Comparison of ENCODE assay signal across 9 mouse cellular contexts in the genomic region with DNA sequence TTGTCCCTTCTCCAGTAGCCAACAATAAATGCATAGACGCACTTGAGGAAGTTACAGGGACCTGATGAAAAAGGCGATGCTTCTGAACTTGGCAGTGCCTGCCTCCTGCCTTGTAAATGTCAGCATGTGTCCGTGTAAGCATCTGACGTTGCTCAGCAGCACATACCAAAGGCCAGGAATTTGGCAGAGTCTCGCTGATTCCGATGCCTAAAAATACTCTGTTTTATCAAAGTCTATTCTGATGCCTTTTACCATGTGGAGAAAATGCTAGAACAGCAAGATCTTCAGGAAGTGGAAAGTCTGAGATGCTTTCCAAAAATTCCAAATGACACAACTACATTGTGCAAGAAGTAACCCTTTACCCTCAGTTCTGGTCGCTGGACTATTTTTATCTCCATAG.
DNase-seq lines count a peak whose midpoint lies in the region; ATAC-seq lines count a peak whose summit lies in the region.
"Had no signal": no experiment of that assay in that cellular context is flagged by ENCODE, and none has a peak within 500 bp of the region (broad histone marks: within the 10 kb centered on the region; RNA-seq: fewer than 3 reads in every experiment).

No protein-coding gene starts in this region.

- no peak overlapping the region for H3K4me3 ChIP-seq in hindbrain, embryonic 13.5 days
- no peak overlapping the region for H3K4me3 ChIP-seq in hindbrain, embryonic 11.5 days (ENCODE audit: low read depth, low read length)
- no peak overlapping the region for H3K4me3 ChIP-seq in heart, embryonic 16.5 days (ENCODE audit: low read length)
- H3K4me3 ChIP-seq: embryonic facial prominence, embryonic 13.5 days had no signal

- no peak overlapping the region for H3K9ac ChIP-seq in hindbrain, embryonic 13.5 days
- H3K9ac ChIP-seq in hindbrain, embryonic 11.5 days (ENCODE audit: low read depth, low read length): no peak overlapping the region
- H3K9ac ChIP-seq in heart, embryonic 16.5 days (ENCODE audit: low read length): no peak overlapping the region
- H3K9ac ChIP-seq: embryonic facial prominence, embryonic 13.5 days had no signal

- H3K27ac ChIP-seq in hindbrain, embryonic 13.5 days: no peak overlapping the region
- no peak overlapping the region for H3K27ac ChIP-seq in hindbrain, embryonic 11.5 days (ENCODE audit: low read depth, low read length)
- peak overlapping the region; percentile 99 for H3K27ac ChIP-seq in heart, embryonic 16.5 days (ENCODE audit: low read length)
- H3K27ac ChIP-seq: embryonic facial prominence, embryonic 13.5 days had no signal

- H3K4me2 ChIP-seq in hindbrain, embryonic 13.5 days: no peak overlapping the region
- no peak overlapping the region for H3K4me2 ChIP-seq in hindbrain, embryonic 11.5 days (replicated peaks; ENCODE audit: low read depth, low read length)
- no peak overlapping the region for H3K4me2 ChIP-seq in heart, embryonic 16.5 days (ENCODE audit: low read depth, low read length)
- H3K4me2 ChIP-seq: embryonic facial prominence, embryonic 13.5 days had no signal

- no peaks in the 10 kb centered on the region for H3K36me3 ChIP-seq in hindbrain, embryonic 13.5 days
- no peaks in the 10 kb centered on the region for H3K36me3 ChIP-seq in hindbrain, embryonic 11.5 days (ENCODE audit: control insufficient read depth, insufficient read depth, low read length)
- no peaks in the 10 kb centered on the region for H3K36me3 ChIP-seq in heart, embryonic 16.5 days (ENCODE audit: control insufficient read depth, insufficient read depth)
- H3K36me3 ChIP-seq: embryonic facial prominence, embryonic 13.5 days had no signal

- DNase-seq in hindbrain, embryonic 11.5 days (ENCODE audit: low spot score): no peak
- peak; percentile 10 for DNase-seq in 3134 (ENCODE audit: extremely low read depth, insufficient read length, low spot score)
- DNase-seq in cerebellum, adult 9-10 months: peak; percentile 52
- DNase-seq in left cerebral cortex, postnatal 4 days: peak; percentile 42
- DNase-seq in B cell, adult 2 months: no peak
- no peak for DNase-seq in thymus, postnatal 0 days (ENCODE audit: low spot score)

- peak; percentile 64; the same call in 1 of the 2 replicates for ATAC-seq in hindbrain, embryonic 13.5 days (ENCODE audit: low FRiP score)
- no peak for ATAC-seq in hindbrain, embryonic 11.5 days (ENCODE audit: low FRiP score)
- ATAC-seq in heart, embryonic 16.5 days (replicated peaks; ENCODE audit: extremely low read depth, insufficient read depth, low FRiP score): peak; percentile 90

- 0 out of 2 replicates have a peak, but pooled peaks cover 4% of the 10 kb centered on the region for H3K4me1 ChIP-seq in hindbrain, embryonic 13.5 days (replicated peaks)
- no peaks in the 10 kb centered on the region for H3K4me1 ChIP-seq in hindbrain, embryonic 11.5 days (replicated peaks; ENCODE audit: control insufficient read depth, insufficient read depth, low read length)
- peaks cover 37% of the 10 kb centered on the region for H3K4me1 ChIP-seq in heart, embryonic 16.5 days (ENCODE audit: control insufficient read depth, insufficient read depth, low read length)

- intact Hi-C loops in left cerebral cortex, postnatal 4 days (cut with DNase I): no loop called here

- H3K27me3 ChIP-seq in hindbrain, embryonic 13.5 days: no peaks in the 10 kb centered on the region
- no peaks in the 10 kb centered on the region for H3K27me3 ChIP-seq in hindbrain, embryonic 11.5 days (ENCODE audit: control insufficient read depth, insufficient read depth, low read length)
- no peaks in the 10 kb centered on the region for H3K27me3 ChIP-seq in heart, embryonic 16.5 days (ENCODE audit: control insufficient read depth, insufficient read depth, low read length)
- H3K27me3 ChIP-seq: embryonic facial prominence, embryonic 13.5 days had no signal

- H3K9me3 ChIP-seq in hindbrain, embryonic 13.5 days: no peaks in the 10 kb centered on the region
- H3K9me3 ChIP-seq in hindbrain, embryonic 11.5 days (ENCODE audit: control insufficient read depth, low read length): no peaks in the 10 kb centered on the region
- no peaks in the 10 kb centered on the region for H3K9me3 ChIP-seq in heart, embryonic 16.5 days (replicated peaks; ENCODE audit: control insufficient read depth, low read length)
- H3K9me3 ChIP-seq: embryonic facial prominence, embryonic 13.5 days had no signal

- WGBS in hindbrain, embryonic 13.5 days: 60% methylated on average over 7 of the region's 7 CpGs
- WGBS in hindbrain, embryonic 11.5 days: 76% methylated on average over 7 of the region's 7 CpGs
- WGBS in heart, embryonic 16.5 days: 18% methylated on average over 7 of the region's 7 CpGs

Comparison
In these comparisons a context has a peak if more than half of its experiments do, and no peak if none do; other contexts are left out.
1. DNase-seq: peak in 3134 (single experiment), cerebellum, adult 9-10 months (single experiment) and left cerebral cortex, postnatal 4 days (single experiment); none in hindbrain, embryonic 11.5 days (single experiment), B cell, adult 2 months (0 of 2) and thymus, postnatal 0 days (single experiment).